Mouse (Mus musculus) liver, postnatal 0 days (tissue): ENCODE measurements around the gene Fam166a.

Experiments used
- CTCF ChIP-seq: sonication (generic); IDR thresholded peaks from 2 replicates; pipeline ENCODE4 v1.5.1; 2016; ENCODE audit warnings: antibody characterized with exemption, low read depth
- EP300 ChIP-seq: IDR thresholded peaks from 2 replicates; pipeline ENCODE4 v1.6.1; 2016; ENCODE audit warnings: antibody characterized with exemption, low read depth, mild to moderate bottlenecking

- no peak for TF ChIP-seq CTCF
- TF ChIP-seq EP300 = no peak
Observed at GRCm38 (mm10) chr2:25266720-25267119, 48.2 kb downstream of the Fam166a start.
